Mouse (Mus musculus): ENCODE measurements at regions not wholly inside any gene's neighbourhood (a gene's known extent, or its start where the extent isn't known, plus 50 kb on each side); places are given as distances from the start of the nearest gene placed in this dataset.

- no peak for TF ChIP-seq CTCF (IDR thresholded peaks at IDR 0.05; ENCODE audit: extremely low read depth, insufficient read depth, insufficient read length, insufficient replicate concordance)
- TF ChIP-seq POLR2A (IDR thresholded peaks at IDR 0.05; ENCODE audit: low read depth, low read length), result no peak
Measured at GRCm38 (mm10) chr10:38540031-38540430, 281.5 kb downstream of the Rfpl4b start.

Measured in spleen, adult 2 months (tissue).